Mouse (Mus musculus) heart, embryonic 11.5 days (tissue): Measurements from ENCODE around the gene Tat. TPM values are rescaled to one million over a fixed set of nuclear protein-coding genes. Genes with fewer than 3 reads are reported as not detected.
A peak's percentile ranks its signal among the peaks of the same experiment; 100 is the strongest.

ENCODE experiments used
- ATAC-seq: fragments of 200-750 bp; cut with Nextera tagmentation; replicated peaks from 2 replicates; pipeline ENCODE4 v1.8.0; 2017; ENCODE audit warnings: moderate library complexity; ENCODE audit not compliant: insufficient number of reproducible peaks, low FRiP score, low TSS enrichment
- H3K27ac ChIP-seq: fragments of 300-500 bp; sonication (generic); 2 replicates; pipeline ENCODE4 v1.5.1; 2014; ENCODE audit warnings: mild to moderate bottlenecking, low read depth, low read length
- H3K27me3 ChIP-seq: fragments of 300-500 bp; sonication (generic); 2 replicates; pipeline ENCODE4 v1.6.1; 2014; ENCODE audit warnings: mild to moderate bottlenecking, low read length, mixed read lengths; ENCODE audit not compliant: control insufficient read depth, insufficient read depth
- H3K36me3 ChIP-seq: fragments of 300-500 bp; sonication (generic); 2 replicates; pipeline ENCODE4 v1.6.1; 2014; ENCODE audit warnings: mild to moderate bottlenecking, low read length, moderate library complexity, mixed read lengths; ENCODE audit not compliant: control insufficient read depth, insufficient read depth
- H3K4me1 ChIP-seq: fragments of 300-500 bp; sonication (generic); 2 replicates; pipeline ENCODE4 v1.6.1; 2014; ENCODE audit warnings: low read length; ENCODE audit not compliant: control insufficient read depth, insufficient read depth
- H3K4me2 ChIP-seq: fragments of 300-500 bp; sonication (generic); 2 replicates; pipeline ENCODE4 v1.6.1; 2014; ENCODE audit warnings: mild to moderate bottlenecking, moderate library complexity
- H3K4me3 ChIP-seq: fragments of 300-500 bp; sonication (generic); 2 replicates; pipeline ENCODE4 v1.5.1; 2014; ENCODE audit warnings: low read depth, low read length
- H3K9ac ChIP-seq: fragments of 300-500 bp; sonication (generic); 2 replicates; pipeline ENCODE4 v1.6.1; 2014; ENCODE audit warnings: mild to moderate bottlenecking, low read depth, low read length, moderate library complexity
- H3K9me3 ChIP-seq: fragments of 300-500 bp; sonication (generic); replicated peaks from 2 replicates; pipeline ENCODE4 v1.6.1; 2016; ENCODE audit warnings: low read length; ENCODE audit not compliant: control insufficient read depth
- WGBS: fragments of 180-500 bp; shearing (Covaris S2); extraction: QIAGEN DNeasy Blood & Tissue Kit; methylation state at CpG from one replicate; pipeline ENCODE4 v1.1.7; 2014; ENCODE audit not compliant: insufficient replicate concordance; 5-methylcytosine and 5-hydroxymethylcytosine counted together
- polyA plus RNA-seq: library from polyadenylated mRNA; unstranded; fragments of >200 nt; fragmentation: Nextera tagmentation; extraction: Ambion mirVana; gene quantifications from 2 replicates; pipeline ENCODE4 v1.2.1, GENCODE M21; 2014

Tat gene
- polyA plus RNA-seq, 1 experiment from 2014 or later = not detected

DNA sequence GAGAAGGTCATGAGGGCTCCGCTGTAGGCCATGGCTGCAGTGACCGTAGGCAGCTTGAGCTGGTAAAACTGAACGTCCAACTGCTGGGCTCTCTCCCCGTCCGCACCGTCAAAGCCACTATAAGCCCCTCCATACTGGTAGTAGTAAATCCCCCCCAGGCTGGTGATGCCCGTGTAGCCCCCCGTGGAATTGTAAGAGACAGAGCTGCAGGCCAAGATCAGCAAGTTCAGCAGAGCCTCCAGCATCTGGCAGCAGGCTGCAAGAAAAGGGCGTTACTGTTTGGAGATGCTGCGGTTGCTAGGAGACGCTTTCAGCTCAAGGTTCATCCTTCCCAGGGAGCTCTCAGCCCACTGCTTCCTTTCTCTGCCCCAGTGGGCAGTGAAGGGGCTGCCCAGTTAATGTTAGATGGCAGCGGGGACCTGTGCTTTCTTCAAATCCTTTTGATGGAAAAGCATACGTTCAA, 35.7 kb upstream of the Tat start:
- Histone ChIP-seq H3K27me3 (peaks cover 14% of the 10 kb centered on the region), H3K4me1 (peaks cover 11% of the 10 kb centered on the region), H3K4me2 (no peak overlapping the region), H3K9me3 (no peaks in the 10 kb centered on the region), H3K27ac (no peak overlapping the region), H3K36me3 (no peaks in the 10 kb centered on the region), H3K9ac (no peak overlapping the region), H3K4me3 (no peak overlapping the region)
- 55% methylated on average over 13 of the region's 13 CpGs for WGBS
- ATAC-seq = no peak

- H3K9ac ChIP-seq = no peak overlapping the region
Observed at GRCm38 (mm10) chr8:109957167-109958028, 32.8 kb upstream of the Tat start.

DNA sequence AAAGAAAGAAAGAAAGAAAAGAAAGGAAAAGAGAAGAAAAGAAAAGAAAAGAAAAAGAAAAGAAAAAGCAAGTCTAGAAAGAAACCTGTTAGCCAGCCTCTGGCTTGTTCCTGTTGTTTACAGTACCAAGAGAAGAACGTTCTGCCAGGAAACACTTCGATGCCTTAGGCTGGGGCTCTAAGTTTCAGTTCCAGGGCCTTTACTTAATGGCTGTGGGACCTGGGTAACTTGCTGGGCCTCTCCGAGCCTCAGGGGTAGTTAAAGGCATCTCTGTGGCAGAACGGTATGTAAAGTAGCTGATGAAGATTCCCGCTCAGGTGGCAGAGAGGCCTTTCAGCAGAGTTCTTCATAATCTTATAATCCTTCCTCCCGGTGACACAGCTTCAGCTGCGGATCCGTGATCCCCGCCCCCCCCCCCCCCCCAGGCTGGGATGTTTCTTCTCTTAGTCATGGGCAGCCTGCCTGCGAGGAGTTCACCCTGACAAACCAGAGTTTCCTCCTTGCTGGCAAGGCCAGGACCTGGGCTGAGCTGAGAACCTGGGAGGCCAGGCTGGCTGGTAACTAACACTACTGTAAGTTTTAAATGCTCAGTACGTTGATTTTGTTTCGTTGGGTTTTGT, 32.1 kb upstream of the Tat start:
- Histone ChIP-seq H3K36me3 (no peaks in the 10 kb centered on the region), H3K4me2 (no peak overlapping the region; the same call in 1 of the 2 replicates), H3K9me3 (no peaks in the 10 kb centered on the region), H3K27ac (no peak overlapping the region), H3K9ac (no peak overlapping the region), H3K4me3 (no peak overlapping the region), H3K27me3 (peaks cover 31% of the 10 kb centered on the region), H3K4me1 (peaks cover 16% of the 10 kb centered on the region)
- ATAC-seq = no peak
- WGBS = 24% methylated on average over 11 of the region's 12 CpGs

More at GRCm38 (mm10) chr8:109957167-109958028, 32.8 kb upstream of the Tat start:
- Histone ChIP-seq H3K27me3 (peaks cover 24% of the 10 kb centered on the region), H3K9me3 (no peaks in the 10 kb centered on the region), H3K4me3 (no peak overlapping the region), H3K4me1 (peaks cover 14% of the 10 kb centered on the region), H3K27ac (no peak overlapping the region), H3K4me2 (peak overlapping the region; percentile 53), H3K36me3 (no peaks in the 10 kb centered on the region)
- WGBS = 10% methylated on average over 16 of the region's 16 CpGs
- ATAC-seq = no peak

GRCm38 (mm10) chr8:109959112-109959511, 31.1 kb upstream of the Tat start:
- Histone ChIP-seq H3K4me1 (peaks cover 18% of the 10 kb centered on the region), H3K4me3 (no peak overlapping the region), H3K9ac (no peak overlapping the region), H3K27ac (no peak overlapping the region), H3K36me3 (no peaks in the 10 kb centered on the region), H3K9me3 (no peaks in the 10 kb centered on the region), H3K27me3 (peaks cover 37% of the 10 kb centered on the region), H3K4me2 (no peak overlapping the region)
- 82% methylated on average over 4 of the region's 4 CpGs for WGBS
- ATAC-seq = no peak

- H3K27me3 ChIP-seq = peaks cover 38% of the 10 kb centered on the region
- H3K4me1 ChIP-seq = peaks cover 18% of the 10 kb centered on the region
- no peak for ATAC-seq
- WGBS = 3% methylated on average over 64 of the region's 64 CpGs
- H3K9me3 ChIP-seq = no peaks in the 10 kb centered on the region
- peak within 1 kb of the TSS; percentile 53; the same call in 1 of the 2 replicates for H3K9ac ChIP-seq
- peak within 1 kb of the TSS; percentile 42 for H3K4me3 ChIP-seq
- no peaks in the 10 kb centered on the region for H3K36me3 ChIP-seq
- H3K27ac ChIP-seq = no peak within 1 kb of the TSS
- H3K4me2 ChIP-seq = peak within 1 kb of the TSS; percentile 83
Observed at GRCm38 (mm10) chr8:109961693-109962367, 28.4 kb upstream of the Tat start, which contains the start of gene Marveld3. Marveld3 (minus strand) TSS chr8:109962203.

- Histone ChIP-seq H3K27ac (no peak overlapping the region), H3K4me1 (peaks cover 12% of the 10 kb centered on the region), H3K4me3 (no peak overlapping the region), H3K4me2 (no peak overlapping the region), H3K36me3 (no peaks in the 10 kb centered on the region), H3K9me3 (no peaks in the 10 kb centered on the region), H3K27me3 (peaks cover 38% of the 10 kb centered on the region), H3K9ac (no peak overlapping the region)
- ATAC-seq = no peak
- 69% methylated on average over 9 of the region's 9 CpGs for WGBS
Observed at GRCm38 (mm10) chr8:109962896-109963295, 27.3 kb upstream of the Tat start.

- H3K4me2 ChIP-seq = no peak overlapping the region
- H3K4me3 ChIP-seq = no peak overlapping the region
- no peaks in the 10 kb centered on the region for H3K36me3 ChIP-seq
- ATAC-seq = no peak
- WGBS = 62% methylated on average over 13 of the region's 13 CpGs
- no peaks in the 10 kb centered on the region for H3K9me3 ChIP-seq
- peaks cover 7% of the 10 kb centered on the region for H3K4me1 ChIP-seq
- no peak overlapping the region for H3K27ac ChIP-seq
- H3K9ac ChIP-seq = no peak overlapping the region
- peaks cover 44% of the 10 kb centered on the region for H3K27me3 ChIP-seq
Observed at GRCm38 (mm10) chr8:109963421-109963820, 26.8 kb upstream of the Tat start.

GRCm38 (mm10) chr8:109964106-109964505, 26.1 kb upstream of the Tat start:
- Histone ChIP-seq H3K36me3 (no peaks in the 10 kb centered on the region), H3K27ac (no peak overlapping the region), H3K4me3 (no peak overlapping the region), H3K27me3 (peaks cover 49% of the 10 kb centered on the region), H3K9me3 (no peaks in the 10 kb centered on the region), H3K9ac (no peak overlapping the region), H3K4me1 (peaks cover 7% of the 10 kb centered on the region; the same call in 1 of the 2 replicates), H3K4me2 (no peak overlapping the region)
- 80% methylated on average over 4 of the region's 4 CpGs for WGBS
- no peak for ATAC-seq
